Mouse (Mus musculus): Measurements from ENCODE around the gene Irf2. TPM values are rescaled to one million over a fixed set of nuclear protein-coding genes. Genes with fewer than 3 reads are reported as not detected.

Irf2 gene
- total RNA-seq, 2 experiments from 2014 or later = 48.9 to 51.1 TPM

GRCm38 (mm10) chr8:46755731-46756333 lies 16.3 kb downstream of the Irf2 start:
- no peak for DNase-seq (ENCODE audit: low spot score in 2 of 2)

DNA sequence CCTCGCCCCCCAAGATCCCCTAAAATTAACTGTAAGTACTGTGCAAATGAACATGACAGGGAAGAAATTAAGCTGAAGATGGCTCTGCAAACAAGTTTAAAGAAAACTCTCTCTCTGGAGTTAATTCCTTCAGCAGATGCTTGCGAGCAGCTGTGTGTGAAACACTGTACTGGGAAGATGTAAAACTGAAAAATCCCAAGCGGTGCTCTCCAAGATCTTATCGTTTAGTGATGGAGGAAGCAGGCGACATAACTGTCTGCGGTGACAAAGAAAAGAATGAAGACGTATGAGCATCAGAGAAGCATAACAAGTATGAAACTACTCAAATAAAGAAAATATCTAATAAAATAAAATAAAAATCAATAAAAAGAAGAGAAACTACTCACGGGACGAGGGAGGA lies 18.1 kb downstream of the Irf2 start:
- no peak for DNase-seq (ENCODE audit: low spot score in 2 of 2)

DNA sequence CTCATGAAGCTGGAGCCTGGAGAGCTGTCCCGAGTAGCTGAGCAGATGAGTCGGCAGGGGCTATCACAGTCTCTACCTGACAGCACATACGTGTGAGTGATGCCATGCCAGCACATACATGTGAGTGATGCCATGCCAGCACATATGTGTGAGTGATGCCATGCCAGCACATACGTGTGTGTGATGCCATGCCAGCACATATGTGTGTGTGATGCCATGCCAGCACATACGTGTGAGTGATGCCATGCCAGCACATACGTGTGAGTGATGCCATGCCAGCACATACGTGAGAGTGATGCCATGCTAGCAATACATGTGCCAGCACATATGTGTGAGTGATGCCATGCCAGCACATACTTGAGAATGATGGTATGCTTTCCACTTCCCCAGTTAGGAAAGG lies 18.6 kb downstream of the Irf2 start:
- no peak for DNase-seq (ENCODE audit: low spot score in 2 of 2)

GRCm38 (mm10) chr8:46758676-46759075 lies 19.1 kb downstream of the Irf2 start:
- no peak for DNase-seq (ENCODE audit: low spot score in 2 of 2)

- DNase-seq (ENCODE audit: low spot score in 2 of 2) = no peak
Measured at GRCm38 (mm10) chr8:46759562-46759961, 20.0 kb downstream of the Irf2 start.

- DNase-seq (ENCODE audit: low spot score in 2 of 2) = no peak
Measured at GRCm38 (mm10) chr8:46760701-46761100, 21.2 kb downstream of the Irf2 start.

GRCm38 (mm10) chr8:46761454-46761853 lies 21.9 kb downstream of the Irf2 start:
- no peak for DNase-seq (ENCODE audit: low spot score in 2 of 2)

DNA sequence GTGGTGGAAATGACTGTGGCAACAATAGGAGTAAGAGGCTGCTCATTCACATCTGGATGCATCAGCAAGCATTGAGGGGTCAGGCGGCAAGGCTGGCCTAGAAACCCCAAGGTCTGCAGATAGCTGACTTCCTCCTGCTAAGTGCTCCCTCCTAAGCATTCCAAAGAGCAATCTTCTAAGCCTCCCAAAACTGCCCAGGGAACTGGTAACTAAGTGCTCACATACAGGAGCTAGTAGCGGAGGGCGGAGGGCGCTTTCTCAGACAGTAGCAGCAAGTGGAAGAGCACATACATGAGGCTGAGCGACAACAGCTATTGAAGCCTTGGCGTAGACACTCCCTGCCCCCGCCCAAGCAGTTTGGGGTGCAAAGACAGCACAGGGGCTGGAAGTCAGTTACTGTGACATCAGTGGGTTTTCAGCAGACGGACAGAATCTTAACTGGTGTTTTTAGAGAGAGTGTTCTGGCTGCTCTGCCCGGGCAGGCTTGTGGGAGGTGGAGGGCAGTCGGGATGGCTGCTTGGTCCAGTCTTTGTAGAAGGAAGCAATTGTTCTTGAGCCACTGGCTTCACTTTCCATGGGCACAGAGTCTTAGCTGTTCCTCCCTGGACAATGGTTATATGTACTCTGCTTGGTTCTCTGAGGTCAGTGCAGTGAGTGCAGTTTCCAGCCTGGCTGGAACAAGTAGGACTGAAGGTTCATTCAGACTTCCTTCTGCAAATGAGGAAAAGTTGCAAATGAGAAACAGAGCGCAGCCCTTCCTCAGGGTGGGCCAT lies 30.1 kb downstream of the Irf2 start:
- DNase-seq (ENCODE audit: low spot score in 2 of 2) = peak; percentile 39 to 75

- no peak for DNase-seq (ENCODE audit: low spot score in 2 of 2)
Measured at GRCm38 (mm10) chr8:46770905-46771516, 31.5 kb downstream of the Irf2 start.

DNA sequence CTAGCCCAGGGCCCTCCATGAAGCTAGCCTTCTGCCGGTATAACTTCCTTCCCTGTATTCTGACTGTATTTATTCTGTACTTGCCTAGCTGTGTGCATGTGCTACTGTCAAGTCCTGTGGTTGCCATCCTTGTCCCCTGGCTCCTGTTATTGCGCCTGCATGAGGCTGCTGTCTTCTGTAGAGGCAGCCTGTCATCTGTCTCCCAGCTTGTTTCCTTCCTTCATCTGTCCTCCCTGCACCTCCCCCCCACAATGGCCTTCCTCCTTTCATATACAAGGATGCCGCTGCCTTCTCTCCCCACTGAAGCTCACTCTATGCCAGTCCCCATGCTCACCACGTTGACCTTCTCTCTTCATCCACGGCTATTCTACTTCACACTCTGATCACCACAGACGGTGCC lies 33.3 kb downstream of the Irf2 start:
- DNase-seq (ENCODE audit: low spot score in 2 of 2) = no peak

DNA sequence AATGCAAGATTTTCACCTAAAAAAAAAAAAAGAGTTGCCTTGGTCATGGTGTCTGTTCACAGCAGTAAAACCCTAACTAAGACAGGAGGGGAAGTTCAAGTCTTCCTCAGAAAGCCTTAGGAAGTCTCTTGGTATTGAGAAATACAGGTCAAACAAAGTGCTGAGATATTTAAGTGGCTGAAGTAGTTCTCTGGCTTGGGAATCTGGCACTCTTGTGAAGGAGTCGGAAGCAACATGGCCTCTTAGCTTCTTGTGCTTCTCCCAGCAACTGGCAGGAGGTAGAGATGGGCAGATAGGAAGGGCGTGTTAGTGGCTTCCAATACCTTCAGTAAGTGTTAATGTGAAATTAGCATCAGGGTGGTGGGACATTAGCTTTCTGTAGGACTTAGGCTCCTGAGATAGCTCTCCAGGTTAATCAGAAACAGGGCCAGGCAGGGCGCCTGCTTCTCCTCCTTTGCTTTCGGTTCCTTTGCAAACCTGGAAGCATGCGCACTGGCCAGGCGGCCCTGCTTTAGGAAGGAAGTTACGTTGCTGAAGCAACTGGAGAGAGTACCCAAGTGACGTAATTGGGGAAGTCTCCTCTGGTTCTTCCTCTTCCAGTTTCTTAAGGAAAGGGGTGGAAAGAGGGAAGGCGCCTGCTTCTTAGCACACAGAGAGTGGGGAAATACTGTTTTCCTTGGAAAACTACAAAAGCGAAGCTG lies 38.4 kb downstream of the Irf2 start:
- DNase-seq (ENCODE audit: low spot score in 2 of 2) = no peak

- DNase-seq (ENCODE audit: low spot score in 2 of 2) = no peak
Measured at GRCm38 (mm10) chr8:46781067-46781657, 41.6 kb downstream of the Irf2 start.

- no peak for DNase-seq (ENCODE audit: low spot score in 2 of 2)
Measured at GRCm38 (mm10) chr8:46782254-46782653, 42.7 kb downstream of the Irf2 start.

GRCm38 (mm10) chr8:46785070-46785469 lies 45.5 kb downstream of the Irf2 start:
- no peak for DNase-seq (ENCODE audit: low spot score in 2 of 2)

- no peak for DNase-seq (ENCODE audit: low spot score in 2 of 2)
Measured at GRCm38 (mm10) chr8:46785926-46786325, 46.4 kb downstream of the Irf2 start.

DNA sequence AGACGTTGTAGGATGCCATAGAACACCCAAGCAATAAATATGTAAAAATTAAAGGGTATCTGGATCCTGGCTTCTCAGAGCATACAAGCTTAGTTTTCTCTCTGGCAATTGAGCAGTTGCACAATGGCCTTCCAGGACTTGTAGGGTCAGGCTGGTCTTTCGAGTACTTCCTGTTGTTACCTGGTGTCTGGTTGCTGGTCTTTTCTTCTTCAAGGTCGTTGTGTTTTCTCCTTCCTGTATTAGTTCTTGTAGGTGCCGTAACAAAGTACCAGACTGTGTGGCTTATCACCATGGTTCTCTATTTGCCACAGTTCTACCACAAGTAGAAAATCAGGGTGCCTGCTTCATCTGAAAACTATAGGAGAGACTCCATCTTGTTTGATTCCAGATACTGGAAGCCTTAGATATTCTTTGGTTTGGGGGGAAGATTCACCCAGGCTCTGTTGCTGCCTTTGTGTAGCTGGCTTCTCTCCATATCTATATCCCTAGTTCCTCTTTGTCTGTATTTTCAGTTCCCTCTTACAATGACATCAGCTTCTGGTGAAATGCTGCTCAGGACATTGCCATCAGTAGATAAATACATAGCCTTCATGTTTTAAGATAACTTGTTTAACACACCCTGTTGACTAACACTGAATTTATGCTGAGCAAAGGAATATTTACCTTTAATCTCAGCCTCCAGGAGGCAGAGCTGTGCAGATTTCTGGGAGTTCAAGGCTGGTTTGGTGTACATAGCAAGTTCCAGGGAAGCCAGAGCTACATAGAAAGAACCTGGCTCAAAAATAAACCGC lies 49.8 kb downstream of the Irf2 start:
- DNase-seq (ENCODE audit: low spot score in 2 of 2) = no peak

DNA sequence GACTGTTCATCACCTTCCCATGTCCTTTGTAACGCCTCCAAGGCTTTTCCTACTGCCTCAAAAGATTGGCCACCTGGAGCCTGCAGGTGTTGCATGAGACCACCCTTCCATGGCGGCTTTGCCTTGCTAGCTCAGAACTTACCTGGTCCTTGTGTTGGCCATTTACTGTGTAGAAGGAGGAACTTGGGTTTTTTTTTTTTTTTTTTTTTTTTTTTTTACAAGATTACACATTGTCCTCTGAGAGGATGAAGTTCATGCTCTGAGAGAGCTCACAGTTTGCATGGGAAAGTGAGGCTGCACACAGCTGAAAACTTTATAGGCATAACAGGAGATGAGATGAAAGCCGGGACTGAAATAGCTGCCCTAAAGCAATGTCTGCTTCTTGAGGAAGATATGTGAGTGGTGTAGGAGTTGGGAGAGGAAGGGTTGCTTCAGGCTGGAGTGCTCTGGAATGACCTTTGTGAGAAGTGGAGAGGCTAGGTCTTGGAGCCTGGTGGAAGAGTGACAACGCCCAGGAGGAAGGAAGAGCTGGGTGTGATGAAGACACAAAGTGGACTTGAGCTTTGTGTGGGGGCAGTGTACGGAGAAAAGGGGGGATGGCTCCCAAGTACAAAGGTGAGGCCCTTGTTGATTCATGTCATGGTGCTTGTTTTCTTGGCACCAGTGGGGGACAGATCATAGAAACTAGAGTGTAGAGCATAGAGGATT lies 52.3 kb downstream of the Irf2 start:
- no peak for DNase-seq (ENCODE audit: low spot score in 2 of 2)

GRCm38 (mm10) chr8:46792653-46793052 lies 53.1 kb downstream of the Irf2 start:
- DNase-seq (ENCODE audit: low spot score in 2 of 2) = no peak

DNA sequence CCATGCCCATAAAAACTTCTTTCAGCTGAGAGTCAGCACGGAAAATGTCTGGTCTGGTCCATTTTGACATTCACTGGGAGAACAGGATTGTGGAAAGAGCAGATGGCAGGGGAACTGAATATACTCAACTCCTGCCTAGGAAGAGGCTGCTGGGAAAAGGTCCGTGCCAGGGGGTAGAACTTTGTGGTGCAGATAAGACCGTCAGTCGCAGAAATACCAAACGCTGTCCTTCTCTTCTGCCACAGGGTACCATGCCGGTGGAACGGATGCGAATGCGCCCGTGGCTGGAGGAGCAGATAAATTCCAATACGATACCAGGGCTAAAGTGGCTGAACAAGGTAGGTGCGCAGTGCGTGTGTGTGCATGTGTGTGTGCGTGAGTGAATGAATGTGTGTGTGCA lies 53.7 kb downstream of the Irf2 start:
- DNase-seq (ENCODE audit: low spot score in 2 of 2) = no peak

DNA sequence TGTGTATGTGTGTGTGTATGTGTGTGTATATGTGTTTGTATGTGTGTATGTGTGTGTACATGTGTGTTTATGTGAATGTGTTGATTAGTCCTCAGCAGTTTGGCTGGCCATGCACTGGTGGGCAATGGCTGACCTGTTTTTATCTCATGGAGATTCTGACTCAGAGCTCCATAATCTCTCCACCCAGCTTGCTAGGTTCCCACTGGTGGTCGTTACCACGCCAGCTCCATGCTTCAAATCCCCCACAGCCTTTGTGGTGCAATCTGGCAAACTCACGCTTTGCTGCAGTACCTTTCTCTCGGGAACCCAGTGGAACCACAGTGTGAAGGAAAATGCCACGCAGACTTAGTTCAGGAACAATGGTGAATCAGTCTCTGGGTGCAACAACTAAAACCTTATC lies 54.8 kb downstream of the Irf2 start:
- no peak for DNase-seq (ENCODE audit: low spot score in 2 of 2)

All from layer of hippocampus, postnatal 14 days (tissue).